Mouse (Mus musculus) testis, adult 10 weeks (tissue): ENCODE measurements around the gene Lao1. TPM values are rescaled to one million over a fixed set of nuclear protein-coding genes. Genes with fewer than 3 reads are reported as not detected.

ENCODE experiments used
- polyA plus RNA-seq: library from polyadenylated mRNA; stranded (reverse); fragments of 350-450 nt; fragmentation: Illumina TruSeq; extraction: RNeasy Lipid Tissue Mini Kit (QIAGEN cat#74804); gene quantifications from one replicate; pipeline ENCODE4 v1.2.3, GENCODE M21; 2014; ENCODE audit warnings: low read depth, low replicate concordance

Lao1 gene
- polyA plus RNA-seq = not detected

DNA sequence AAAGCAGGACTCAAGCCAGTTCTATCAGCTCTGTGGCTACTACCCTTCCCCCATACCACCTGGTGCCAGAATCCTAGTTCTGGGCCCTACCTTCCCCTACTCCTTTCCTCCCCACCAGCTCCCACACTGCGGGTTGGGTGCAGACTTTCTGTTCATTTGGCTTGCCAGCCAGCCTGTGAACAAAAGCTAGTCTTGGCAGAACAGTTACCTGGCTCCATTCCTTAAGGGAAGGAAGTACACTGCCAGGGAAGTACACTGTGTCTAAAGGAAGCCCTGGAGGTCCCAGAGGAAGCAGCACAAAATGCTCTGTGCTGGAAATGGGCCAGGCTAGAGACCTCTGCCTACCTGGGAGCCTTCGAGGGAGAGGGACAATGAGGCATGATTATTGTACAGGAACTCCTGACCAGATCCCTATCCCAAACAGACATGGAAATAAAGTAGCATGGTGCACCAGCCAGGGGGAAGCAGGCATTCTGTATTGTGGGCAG lies at the start of gene Lao1:
Gene Lao1, plus strand, starts transcription at position 438 of the 488 bp plus-strand sequence.

DNA sequence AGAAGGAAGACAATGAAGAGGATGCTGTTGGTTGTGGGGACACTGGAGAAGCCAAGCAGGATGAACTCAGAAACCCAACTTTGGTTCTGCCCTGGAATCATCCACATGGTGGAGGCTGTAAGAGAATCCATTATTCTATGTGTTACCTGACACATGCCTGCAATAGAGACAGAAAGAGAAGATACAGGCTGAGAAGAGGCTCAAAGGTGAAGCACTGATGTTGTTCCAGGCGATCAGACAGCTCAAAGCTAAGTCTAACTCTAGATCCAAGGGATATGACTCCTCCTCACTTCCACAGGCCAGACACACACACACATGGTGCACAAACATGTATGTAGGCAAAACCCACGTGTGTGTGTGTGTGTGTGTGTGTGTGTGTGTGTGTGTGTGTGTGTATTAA lies 44.0 kb upstream of the Lao1 start, which contains the start of gene Olfr1329:
Gene Olfr1329, minus strand, starts transcription at position 101 of the 400 bp plus-strand sequence.

GRCm38 (mm10) chr4:118938512-118938911 lies 22.9 kb upstream of the Lao1 start, which contains the start of gene Olfr1328:
Olfr1328 (minus strand) TSS chr4:118938612.

Other genes with a start within 250 kb of the Lao1 start
- gene Olfr1340, start 241.4 kb upstream of the Lao1 start, polyA plus RNA-seq = not detected
- not detected for gene Olfr1339, start 229.4 kb upstream of the Lao1 start, polyA plus RNA-seq
- gene Olfr1338, start 202.8 kb upstream of the Lao1 start, polyA plus RNA-seq = not detected
- gene Olfr1337, start 179.0 kb upstream of the Lao1 start, polyA plus RNA-seq = not detected
- gene Olfr1335, start 151.6 kb upstream of the Lao1 start, polyA plus RNA-seq = not detected
- 0.07 TPM for gene Olfr1333, start 125.3 kb upstream of the Lao1 start, polyA plus RNA-seq
- gene Olfr1331, start 96.9 kb upstream of the Lao1 start, polyA plus RNA-seq = not detected
- gene Olfr1330, start 73.0 kb upstream of the Lao1 start, polyA plus RNA-seq = not detected
- not detected for gene Olfr1329, start 44.1 kb upstream of the Lao1 start, polyA plus RNA-seq
- not detected for gene Olfr1328, start 23.0 kb upstream of the Lao1 start, polyA plus RNA-seq
- 0.55 TPM for gene Slc2a1, start 147.1 kb downstream of the Lao1 start, polyA plus RNA-seq
- gene Zfp691, start 212.6 kb downstream of the Lao1 start, polyA plus RNA-seq = 1.5 TPM
- 0.17 TPM for gene Ermap, start 228.4 kb downstream of the Lao1 start, polyA plus RNA-seq
- gene Svbp, start 233.7 kb downstream of the Lao1 start, polyA plus RNA-seq = 85.6 TPM